Mouse (Mus musculus) regulatory T cell (primary cell): ENCODE measurements around the gene Sfi1.
"Not testable (repeated sequence)": the region's sequence is repeated elsewhere in the genome, so short reads cannot be mapped to it uniquely, and the experiment has no call there.

Experiments
- in situ Hi-C: fragments of 300-600 bp; cut with MboI, MseI; formaldehyde crosslinking; loops from one replicate; pipeline ENCODE4 v1.15.1; 2025; ENCODE audit warnings: high pct_unique_total_duplicates

The Sfi1 gene

DNA sequence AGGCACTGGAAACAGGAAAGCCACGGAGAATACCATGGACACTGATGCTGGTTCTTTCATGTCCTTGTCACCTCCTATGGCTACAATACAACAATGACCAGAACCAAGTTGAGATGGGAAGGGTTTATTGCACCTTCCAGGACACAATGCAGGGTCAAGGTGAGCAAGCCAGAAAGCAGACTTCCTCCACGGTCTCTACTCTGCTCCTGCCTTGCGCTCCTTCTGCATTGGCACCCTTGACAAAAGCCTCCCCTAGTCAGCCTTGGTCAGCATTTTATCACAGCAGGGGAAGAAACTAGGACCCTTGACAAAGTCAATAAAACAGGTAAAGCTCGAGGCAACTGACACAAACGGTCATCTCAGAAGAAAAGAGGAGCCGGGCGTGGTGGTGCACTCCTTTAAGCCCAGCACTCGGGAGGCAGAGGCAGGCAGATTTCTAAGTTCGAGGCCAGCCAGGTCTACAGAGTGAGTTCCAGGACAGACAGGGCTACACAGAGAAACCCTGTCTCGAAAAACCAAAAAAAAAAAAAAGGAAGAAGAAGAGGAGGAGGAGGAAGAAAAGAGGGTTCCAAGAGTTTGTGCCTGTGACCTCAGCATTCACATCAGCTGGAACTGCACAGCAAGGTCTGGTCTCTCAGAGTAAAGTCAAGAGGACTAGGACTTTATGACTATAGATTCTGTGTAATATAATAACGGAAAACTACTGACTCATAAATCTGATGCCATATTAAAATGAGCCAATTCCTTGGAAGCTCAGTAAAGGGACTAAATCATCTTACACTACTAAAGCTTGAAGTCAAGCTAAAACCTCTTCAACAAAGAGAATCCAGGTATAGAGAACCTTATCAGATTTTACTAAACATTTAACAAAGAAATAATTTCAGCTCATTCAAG lies 19.6 kb downstream of the Sfi1 start:
- in situ Hi-C loops, result loop anchor here (5.0 kb wide), 1 partner anchor 59 kb away; no protein-coding TSS in a partner anchor

DNA sequence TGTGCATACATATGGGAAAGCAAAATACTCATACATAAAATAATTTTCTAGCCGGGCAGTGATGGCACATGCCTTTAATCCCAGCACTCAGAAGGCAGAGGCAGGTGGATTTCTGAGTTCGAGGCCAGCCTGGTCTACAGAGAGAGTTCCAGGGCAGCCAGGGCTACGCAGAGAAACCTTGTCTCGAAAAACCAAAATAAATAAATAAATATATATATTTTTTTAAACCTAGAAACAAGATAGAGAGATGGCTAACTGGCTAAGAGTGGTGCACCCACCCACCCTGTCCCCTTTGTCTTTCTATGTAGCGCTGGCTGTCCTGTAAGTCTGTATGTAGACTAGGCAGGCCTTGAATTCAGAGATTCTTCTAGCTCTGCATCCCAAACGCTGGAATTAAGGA lies 20.7 kb downstream of the Sfi1 start:
- in situ Hi-C loops, result loop anchor here (5.0 kb wide), 1 partner anchor 60 kb away; no protein-coding TSS in a partner anchor

DNA sequence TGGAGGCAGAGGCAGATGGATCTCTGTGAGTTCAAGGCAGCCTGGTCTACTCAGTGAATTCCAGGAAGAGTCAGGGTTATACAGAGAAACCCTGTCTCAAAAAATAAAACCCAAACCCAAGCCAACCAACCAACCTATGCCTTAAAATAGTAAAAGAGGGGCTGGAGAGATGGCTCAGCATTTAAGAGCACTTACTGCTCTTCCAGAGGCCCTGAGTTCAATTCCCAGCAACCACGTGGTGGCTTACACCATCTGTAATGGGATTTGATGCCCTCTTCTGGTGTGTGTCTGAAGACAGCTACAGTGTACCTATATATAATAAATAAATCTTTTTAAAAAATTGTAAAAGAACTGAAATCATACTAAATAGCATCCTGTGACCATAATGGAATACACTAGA lies 21.3 kb downstream of the Sfi1 start:
- in situ Hi-C loops, result loop anchor here (5.0 kb wide), 1 partner anchor 60 kb away; no protein-coding TSS in a partner anchor

DNA sequence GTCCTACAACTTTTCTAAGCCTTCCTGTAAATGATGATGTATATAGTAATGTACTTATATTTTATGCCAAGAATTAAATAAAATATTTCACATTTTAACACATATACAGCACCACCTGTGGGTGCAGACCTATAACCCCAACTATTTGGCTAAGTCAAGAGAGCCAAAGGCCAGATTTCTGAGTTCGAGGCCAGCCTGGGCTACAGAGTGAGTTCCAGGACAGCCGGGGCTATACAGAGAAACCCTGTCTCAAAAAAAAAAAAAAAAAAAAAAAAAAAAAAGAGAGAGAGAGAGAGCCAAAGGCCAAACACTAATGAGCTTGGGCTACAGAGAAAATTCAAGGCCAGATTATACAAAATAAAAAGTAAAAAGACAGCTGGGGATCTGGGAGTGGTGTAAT lies 24.2 kb downstream of the Sfi1 start:
- in situ Hi-C loops, result not testable (repeated sequence)

DNA sequence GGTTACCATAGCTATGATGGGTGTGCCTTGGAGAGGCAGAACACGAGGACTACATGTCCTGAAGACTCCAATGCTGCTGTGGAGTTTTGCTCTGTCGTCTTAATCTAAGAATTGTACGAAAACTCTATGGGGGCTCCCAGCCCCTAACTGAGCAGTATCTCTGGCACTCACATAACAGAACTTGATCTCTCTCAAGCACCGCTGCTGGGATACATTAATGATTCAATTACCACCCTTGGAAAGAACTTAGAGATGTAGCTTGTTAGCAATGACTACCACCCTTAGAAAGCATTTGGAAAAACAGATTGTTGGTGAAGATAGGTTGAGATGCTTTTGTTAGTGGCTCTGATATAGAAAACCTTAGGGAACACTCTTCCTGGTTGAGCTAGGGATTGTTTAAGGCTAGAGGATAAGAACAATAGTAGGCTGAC lies 25.7 kb downstream of the Sfi1 start:
- in situ Hi-C loops, result not testable (repeated sequence)

DNA sequence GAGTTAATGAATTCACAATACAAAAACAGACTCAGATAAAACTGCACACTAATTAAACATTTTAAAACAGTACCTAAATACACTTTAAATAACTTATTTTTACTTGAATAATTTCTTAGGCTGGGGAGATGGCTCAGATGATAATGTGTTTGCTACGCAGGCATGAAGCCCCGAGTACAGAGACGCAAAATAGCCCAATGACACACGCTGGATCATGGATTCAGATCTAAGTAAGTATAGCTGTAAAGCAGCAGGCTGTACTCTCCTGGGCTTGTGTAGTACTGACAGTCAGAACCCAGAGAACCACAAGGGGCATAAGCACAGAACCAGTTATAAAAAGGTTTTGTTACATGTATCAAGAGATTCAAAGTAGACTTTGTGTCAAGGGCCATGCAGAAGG lies 26.1 kb downstream of the Sfi1 start:
- in situ Hi-C loops, result not testable (repeated sequence)

DNA sequence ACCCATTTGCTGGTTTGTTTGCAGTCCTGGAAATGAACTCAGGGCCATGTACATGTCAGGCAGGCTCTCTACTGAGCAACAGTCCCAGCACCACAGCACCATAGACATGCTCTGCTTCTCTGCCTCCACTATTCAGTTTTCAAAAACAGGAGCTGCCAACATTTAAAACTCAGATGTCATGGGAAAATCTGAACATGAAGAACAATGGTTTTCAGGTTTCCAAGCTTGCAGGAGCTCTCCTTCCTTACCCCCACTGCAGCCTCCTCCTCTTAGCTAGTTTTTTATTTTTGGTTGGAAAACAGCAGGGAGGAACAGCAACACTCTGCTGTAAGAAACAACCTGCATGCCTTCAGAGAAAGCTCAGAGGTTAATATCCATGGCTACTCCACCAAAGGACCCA lies 26.9 kb downstream of the Sfi1 start:
- in situ Hi-C loops, result not testable (repeated sequence)

DNA sequence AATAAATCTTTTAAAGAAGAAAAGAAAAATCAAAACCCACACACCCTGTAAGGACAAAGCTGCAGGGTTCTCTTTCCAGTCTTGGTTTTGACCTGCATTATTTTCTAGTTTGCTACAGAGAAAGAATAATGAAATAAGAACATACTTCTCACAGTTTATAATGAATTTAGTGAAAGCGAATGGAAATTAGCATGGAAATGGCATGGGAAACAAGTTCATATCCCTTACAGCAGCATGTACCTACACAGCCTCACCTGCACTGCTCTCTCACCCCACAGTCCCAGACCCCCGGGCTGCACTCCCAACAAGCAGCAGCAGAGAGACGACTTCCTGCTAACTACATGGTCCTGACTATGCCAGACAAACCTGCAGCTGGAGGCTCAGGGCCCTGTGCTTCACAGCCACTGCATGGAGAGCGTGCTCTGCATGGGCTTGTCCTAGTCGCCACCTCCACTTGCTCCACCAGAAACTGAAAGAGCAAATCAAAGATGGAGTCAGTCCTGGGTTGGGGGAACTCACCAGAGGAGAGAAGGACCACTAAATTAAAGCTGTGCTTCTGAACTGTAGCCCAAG lies 28.0 kb downstream of the Sfi1 start:
- in situ Hi-C loops, result not testable (repeated sequence)

DNA sequence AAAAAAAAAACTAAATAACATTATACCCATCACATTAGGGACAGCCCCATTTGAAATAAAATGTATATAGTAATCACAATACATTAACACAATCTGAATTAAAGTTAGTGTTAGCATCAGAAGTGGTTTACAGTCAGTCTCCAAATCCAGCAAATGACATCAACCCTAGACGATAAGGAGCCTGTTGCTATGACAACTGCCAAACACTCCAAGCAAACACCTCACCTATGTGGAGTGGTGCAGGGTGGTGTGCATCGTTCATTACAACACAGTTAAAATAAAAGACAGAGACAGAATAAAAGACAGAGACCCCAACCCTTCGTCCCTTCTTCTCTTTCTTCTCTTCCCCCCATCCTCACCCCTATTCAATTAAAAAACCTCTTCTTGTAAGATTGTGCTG lies 29.6 kb downstream of the Sfi1 start:
- in situ Hi-C loops, result not testable (repeated sequence)

DNA sequence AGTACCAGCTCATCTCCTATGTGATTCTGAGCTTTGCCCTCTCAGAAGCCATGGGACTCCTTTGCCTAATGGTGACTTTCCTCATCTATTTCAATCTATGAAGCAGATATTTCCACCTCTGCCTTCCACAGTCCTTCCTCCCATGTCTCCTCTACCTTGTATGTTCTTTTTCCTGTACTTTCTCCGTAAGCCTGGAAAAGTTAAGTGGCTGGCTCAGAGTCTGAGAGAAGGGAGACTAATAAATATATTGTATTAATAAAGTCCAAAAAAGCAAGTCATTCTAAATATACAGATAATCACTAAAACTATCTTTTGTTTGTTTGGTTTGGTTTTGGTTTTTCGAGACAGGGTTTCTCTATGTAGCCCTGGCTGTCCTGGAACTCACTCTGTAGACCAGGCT lies 30.1 kb downstream of the Sfi1 start:
- in situ Hi-C loops, result not testable (repeated sequence)

DNA sequence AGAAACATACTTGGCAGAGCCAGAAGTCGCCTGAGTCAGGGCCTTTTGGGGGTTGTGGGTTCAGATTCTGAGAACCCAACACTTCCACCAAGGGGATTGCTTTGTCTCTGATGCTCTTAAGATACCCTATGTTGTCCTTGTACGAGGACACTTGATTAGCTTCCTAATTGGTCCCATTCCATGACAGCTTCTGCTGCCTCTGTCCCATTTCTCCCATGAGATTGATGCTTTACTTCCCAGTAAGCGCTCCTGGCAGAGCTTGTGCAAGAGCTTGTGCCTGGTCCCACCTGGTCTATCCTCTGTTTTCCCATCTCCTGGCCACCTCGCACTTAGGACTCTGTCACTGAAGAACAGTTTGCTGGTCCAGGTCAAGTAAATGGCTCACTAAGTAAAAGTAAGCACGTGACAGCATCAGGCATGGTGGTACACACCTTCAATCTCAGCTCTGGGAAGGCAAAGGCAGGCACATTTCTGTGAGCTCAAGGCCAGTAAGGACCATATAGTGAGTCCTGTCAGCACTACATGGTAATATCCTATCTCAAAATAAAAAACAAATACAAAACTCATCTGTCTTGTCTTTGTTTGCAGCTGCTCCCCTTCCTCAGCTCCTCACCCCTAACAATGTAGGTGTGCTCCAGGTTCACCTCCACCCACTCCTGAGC lies 30.9 kb downstream of the Sfi1 start:
- in situ Hi-C loops, result not testable (repeated sequence)

DNA sequence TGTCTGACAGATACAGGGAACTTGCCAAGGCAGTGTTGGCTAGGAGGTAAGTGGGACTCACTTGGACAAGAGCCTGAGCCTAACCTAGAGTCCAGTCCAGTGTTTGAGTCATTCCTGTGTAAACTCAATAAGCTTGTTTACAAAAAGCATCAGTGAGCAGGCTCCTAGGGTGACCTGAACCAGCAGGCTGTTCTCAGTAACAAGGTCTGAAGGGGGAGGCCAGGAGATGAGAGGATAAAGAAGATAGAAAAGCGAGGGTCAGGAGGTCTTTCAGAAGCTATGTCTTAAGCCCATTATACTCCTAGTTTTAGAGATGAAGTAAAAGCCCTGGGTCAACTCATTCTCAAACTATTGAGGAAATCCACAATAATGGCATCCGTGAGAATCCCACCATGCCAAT lies 31.9 kb downstream of the Sfi1 start:
- in situ Hi-C loops, result not testable (repeated sequence)

DNA sequence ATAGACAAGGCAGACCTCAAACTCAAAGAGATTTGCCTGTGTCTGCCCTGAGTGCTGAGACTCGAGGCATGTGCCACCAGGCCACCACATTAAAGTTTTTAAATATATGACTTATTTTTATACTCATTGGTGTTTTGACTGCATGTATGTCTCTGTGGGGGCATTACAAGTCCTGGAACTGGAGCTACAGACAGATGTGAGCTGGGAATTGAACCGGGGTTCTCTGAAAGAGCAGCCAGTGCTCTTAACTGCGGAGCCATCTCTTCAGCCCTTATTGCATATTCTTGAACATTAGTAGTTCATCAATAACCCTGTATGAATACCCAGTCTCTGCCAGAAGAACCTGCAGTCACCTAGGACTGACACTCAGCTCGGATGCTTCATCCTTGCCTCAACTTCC lies 34.5 kb downstream of the Sfi1 start:
- in situ Hi-C loops, result not testable (repeated sequence)

DNA sequence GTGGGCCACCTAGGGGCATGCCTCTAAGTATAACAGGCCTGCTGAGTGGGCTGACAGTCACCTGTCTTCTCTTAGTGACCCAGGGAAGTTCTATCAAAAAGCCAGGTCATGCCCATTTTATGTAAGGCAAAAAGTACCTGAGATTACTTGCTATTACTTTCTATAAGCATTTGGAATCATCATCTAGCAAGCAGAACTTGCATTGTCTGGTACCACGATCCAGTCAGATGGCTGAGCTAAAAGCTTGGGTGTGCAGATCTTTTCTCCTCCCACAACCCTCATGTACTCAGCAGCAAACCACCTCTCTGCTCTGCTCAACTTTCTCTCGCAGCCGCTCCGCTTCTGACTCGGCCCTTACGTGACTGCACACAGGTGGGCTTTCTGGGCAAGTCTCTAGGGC lies 35.3 kb downstream of the Sfi1 start:
- in situ Hi-C loops, result not testable (repeated sequence)

DNA sequence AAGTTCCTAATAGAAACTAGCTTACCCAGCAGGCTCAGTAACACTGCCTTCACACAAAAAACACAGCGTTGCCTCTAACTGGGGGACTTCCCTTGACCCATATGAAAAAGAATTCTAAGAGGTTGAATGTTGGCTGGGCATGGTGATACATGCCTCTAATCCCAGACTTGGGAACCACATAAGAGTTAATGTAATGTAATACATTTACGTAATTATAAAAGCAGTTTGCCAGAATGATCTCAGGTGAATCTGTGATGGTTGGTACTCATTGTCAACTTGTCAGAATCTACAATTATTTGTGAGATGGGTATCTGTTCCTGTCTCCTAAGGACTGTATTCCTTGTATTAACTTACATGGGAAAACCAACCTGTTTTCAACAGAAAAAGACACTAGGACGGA lies 36.3 kb downstream of the Sfi1 start:
- in situ Hi-C loops, result not testable (repeated sequence)

DNA sequence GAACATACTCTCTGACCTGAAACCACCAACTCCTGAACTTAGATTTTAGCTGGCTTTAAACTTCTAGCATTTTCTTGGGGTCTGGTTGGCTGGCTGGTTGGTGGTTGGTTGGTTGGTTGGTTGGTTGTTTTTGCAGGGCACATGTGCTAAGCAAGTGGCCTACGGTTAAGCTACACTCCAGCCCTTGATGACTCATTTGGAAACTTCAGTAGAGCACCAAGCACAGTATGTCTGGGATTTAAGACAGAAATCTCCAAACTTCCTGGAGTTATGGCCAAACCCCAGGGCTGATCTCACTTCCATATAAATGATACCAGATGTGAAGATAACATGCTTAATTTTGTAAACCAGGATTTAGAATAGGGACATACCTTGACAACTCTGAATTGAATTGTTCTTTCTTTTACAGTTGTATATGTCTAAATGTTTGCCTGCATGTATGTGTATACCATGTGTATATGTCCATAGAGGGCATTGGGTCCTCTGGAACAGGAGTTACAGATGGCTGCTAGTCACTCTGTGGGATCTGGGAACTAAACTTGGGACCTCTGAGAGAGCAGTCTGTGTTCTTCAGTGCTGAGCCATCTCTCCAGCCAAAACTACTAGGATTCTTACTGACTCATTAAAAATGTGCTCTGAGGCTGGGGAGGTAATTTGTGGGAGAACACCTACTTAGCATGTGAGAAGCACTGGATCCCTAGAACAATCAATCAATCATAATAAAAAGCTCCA lies 39.4 kb downstream of the Sfi1 start:
- in situ Hi-C loops, result not testable (repeated sequence)

DNA sequence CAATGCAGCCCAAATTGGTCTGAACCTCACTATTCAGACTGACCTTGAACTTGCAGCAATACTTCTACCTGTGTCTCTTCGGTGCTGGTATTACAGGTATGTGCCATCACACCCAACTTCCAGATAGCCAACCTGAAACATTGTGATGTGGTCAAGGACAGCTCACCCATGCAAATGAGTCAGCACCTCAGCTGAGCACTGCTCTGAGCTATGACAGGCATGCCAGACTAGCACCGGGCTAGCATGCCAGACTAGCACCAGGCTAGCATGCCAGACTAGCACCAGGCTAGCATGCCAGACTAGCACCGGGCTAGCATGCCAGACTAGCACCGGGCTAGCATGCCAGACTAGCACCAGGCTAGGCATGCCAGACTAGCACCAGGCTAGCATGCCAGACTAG lies 41.9 kb downstream of the Sfi1 start:
- in situ Hi-C loops, result not testable (repeated sequence)

DNA sequence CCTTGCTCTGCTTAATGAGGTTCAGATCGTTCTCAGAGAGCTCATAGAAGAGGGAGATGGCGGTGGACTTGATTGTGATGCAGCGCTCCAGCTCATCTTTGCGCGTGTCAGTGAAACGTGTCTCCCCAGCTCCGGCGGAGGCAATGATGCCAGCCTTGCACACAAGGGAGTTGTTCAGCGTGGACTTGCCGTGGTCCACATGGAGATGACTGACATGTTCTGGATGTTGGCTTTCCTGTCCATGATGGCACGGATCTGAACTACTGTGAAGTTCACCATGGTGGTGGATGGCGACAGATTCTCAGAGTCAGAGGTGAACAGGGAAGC lies 42.6 kb downstream of the Sfi1 start:
- in situ Hi-C loops, result not testable (repeated sequence)

DNA sequence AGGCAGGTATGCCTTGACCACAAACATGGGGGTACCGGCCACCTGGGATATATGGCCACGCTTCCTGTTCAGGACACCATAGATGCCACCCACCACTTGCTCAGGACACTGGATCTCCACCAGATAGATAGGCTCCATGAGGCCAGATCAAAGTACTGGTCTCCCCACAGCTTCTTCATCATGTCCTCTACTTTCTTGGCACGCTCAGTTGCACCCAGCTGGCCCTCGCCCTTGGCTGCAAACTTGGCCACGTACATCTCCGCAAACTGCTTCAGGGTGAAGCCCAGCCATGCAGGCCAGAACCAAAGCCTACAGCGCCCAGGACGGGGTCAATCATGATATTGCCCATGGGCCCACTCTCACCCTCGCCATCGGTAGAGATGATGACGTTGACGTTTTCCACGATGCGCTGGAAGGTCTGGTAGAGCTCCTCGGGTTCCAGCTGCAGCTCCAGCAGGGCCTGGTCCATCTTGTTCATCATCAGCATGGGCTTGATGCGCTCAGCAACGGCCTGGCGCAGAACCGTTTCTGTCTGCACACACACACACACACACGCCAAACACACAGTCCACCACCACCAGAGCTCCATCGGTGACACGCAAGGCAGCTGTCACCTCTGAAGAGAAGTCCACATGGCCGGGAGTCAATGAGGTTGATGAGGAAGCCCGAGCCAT lies 43.1 kb downstream of the Sfi1 start:
- in situ Hi-C loops, result not testable (repeated sequence)

DNA sequence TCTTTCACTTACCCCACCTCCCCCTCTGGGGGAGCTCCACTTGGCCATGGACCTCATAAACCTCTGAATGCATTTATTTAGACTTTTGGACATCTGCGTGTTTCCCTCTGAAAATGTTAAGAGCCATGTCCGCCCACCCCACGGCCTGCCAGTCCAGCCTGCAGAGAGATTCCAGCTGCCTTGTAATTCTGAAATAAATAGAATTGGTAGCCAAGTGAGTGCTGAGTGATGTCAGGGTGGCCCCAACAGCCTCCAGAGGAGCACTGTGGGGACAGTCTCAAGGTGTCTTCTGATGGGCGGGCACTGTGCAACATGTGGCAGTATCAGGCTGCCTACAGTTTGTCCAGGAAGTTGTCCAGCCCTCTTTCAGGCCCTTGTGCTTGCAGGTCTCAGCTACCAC lies 43.8 kb downstream of the Sfi1 start:
- in situ Hi-C loops, result not testable (repeated sequence)

DNA sequence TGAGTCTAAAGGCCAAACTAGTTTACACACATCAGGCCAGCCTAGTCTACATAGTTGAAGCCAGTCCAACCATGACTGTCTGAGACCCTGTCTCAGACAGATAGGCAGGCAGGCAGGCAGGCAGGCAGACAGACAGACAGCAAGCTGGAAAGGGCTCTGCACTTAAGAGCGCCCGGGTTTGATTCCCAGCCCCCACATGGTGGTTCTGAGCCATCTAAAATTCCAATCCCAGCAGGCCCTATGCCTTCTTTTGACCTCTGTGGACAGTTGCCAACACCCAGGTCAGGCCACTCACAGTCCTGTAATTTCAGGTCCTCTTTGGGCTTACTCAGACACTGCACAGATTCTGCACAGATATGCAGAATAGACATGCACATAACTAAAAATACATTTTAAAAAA lies 46.5 kb downstream of the Sfi1 start:
- in situ Hi-C loops, result not testable (repeated sequence)
